9 mouse cellular contexts compared by ENCODE assay signal in genomic region chr16:4781524-4782196, GRCm38 (mm10). TPM values are rescaled to one million over a fixed set of nuclear protein-coding genes. Genes with fewer than 3 reads are reported as not detected.
DNase-seq lines count a peak whose midpoint lies in the region; ATAC-seq lines count a peak whose summit lies in the region.
"Had no signal": no experiment of that assay in that cellular context is flagged by ENCODE, and none has a peak within 500 bp of the region (broad histone marks: within the 10 kb centered on the region; RNA-seq: fewer than 3 reads in every experiment).

No protein-coding gene starts in this region.

- H3K4me2 ChIP-seq in forebrain, embryonic 13.5 days = no peak overlapping the region

- no peak overlapping the region for H3K4me3 ChIP-seq in forebrain, embryonic 13.5 days
- H3K4me3 ChIP-seq in forebrain, embryonic 10.5 days = no peak overlapping the region

- peaks cover 25% of the 10 kb centered on the region for H3K36me3 ChIP-seq in forebrain, embryonic 13.5 days (ENCODE audit: poor library complexity, severe bottlenecking)
- H3K36me3 ChIP-seq in forebrain, embryonic 10.5 days (replicated peaks) = peaks cover 63% of the 10 kb centered on the region

- H3K27ac ChIP-seq in forebrain, embryonic 13.5 days = peak overlapping the region; percentile 2; the same call in 1 of the 2 replicates
- no peak overlapping the region for H3K27ac ChIP-seq in forebrain, embryonic 10.5 days
- H3K27ac ChIP-seq: liver, embryonic 14.5 days had no signal

- no peak for DNase-seq in forebrain, embryonic 10.5 days (ENCODE audit: extremely low spot score, low spot score)
- DNase-seq in adrenal gland, postnatal 36 days = peak; percentile 70 to 71
- peak; percentile 84 to 87 for DNase-seq in frontal cortex, postnatal 36 days (ENCODE audit: low spot score in 2 of 2)
- peak; percentile 80 for DNase-seq in heart, postnatal 4 days
- DNase-seq in left cerebral cortex, postnatal 10 days (ENCODE audit: extremely low spot score in 1 of 2, low spot score in 2 of 2) = peak; percentile 62 to 63
- DNase-seq in right cerebral cortex, postnatal 14 days = peak; percentile 51

- no peak overlapping the region for H3K9ac ChIP-seq in forebrain, embryonic 13.5 days
- H3K9ac ChIP-seq: liver, embryonic 14.5 days had no signal

- H3K4me1 ChIP-seq in forebrain, embryonic 13.5 days = peaks cover 15% of the 10 kb centered on the region
- H3K4me1 ChIP-seq in forebrain, embryonic 10.5 days = peaks cover 11% of the 10 kb centered on the region; the same call in 1 of the 2 replicates

- intact Hi-C loops in left cerebral cortex, postnatal 10 days (cut with DNase I) = no loop called here

- no peak for ATAC-seq in forebrain, embryonic 13.5 days
- no peak for ATAC-seq in megakaryocyte progenitor cell, adult 5-6 weeks (replicated peaks; ENCODE audit: poor library complexity)

- WGBS in forebrain, embryonic 13.5 days = 90% methylated on average over 5 of the region's 5 CpGs
- WGBS in forebrain, embryonic 10.5 days = 95% methylated on average over 5 of the region's 5 CpGs

- H3K27me3 ChIP-seq in forebrain, embryonic 13.5 days = no peaks in the 10 kb centered on the region
- no peaks in the 10 kb centered on the region for H3K27me3 ChIP-seq in forebrain, embryonic 10.5 days (ENCODE audit: poor library complexity, severe bottlenecking)

- no peaks in the 10 kb centered on the region for H3K9me3 ChIP-seq in forebrain, embryonic 13.5 days (replicated peaks)
- no peaks in the 10 kb centered on the region for H3K9me3 ChIP-seq in forebrain, embryonic 10.5 days

RNA-seq across cellular contexts. Expression of gene Cdip1, which starts 8.4 kb away (rescaled TPM):
- polyA plus RNA-seq in forebrain, embryonic 13.5 days (2015; fragmentation: Nextera tagmentation; extraction: Ambion mirVana) = 92.2 and 103 TPM in 2 replicates
- polyA plus RNA-seq in forebrain, embryonic 10.5 days (2016; fragmentation: Nextera tagmentation; extraction: Ambion mirVana) = 110 and 112 TPM in 2 replicates
- total RNA-seq in adrenal gland, postnatal 36 days (2021) = 100 to 1,000 TPM in 1 of 2 experiments, 10 to 100 TPM in 1; 99.9 to 114 TPM
- total RNA-seq in heart, postnatal 4 days (2021) = 100 to 1,000 TPM in 1 of 2 experiments, 10 to 100 TPM in 1; 96.3 to 105 TPM
- total RNA-seq in left cerebral cortex, postnatal 10 days (2021) = 100 to 1,000 TPM; 128 to 130 TPM
- 10.3 and 12.2 TPM in 2 replicates for total RNA-seq in megakaryocyte progenitor cell, adult 5-6 weeks (2015)
- 10.7 and 11.5 TPM in 2 replicates for total RNA-seq in megakaryocyte progenitor cell, adult 5-6 weeks (2017)

RNA-seq across cellular contexts. Expression of gene 4930562C15Rik, which starts 53.6 kb away (rescaled TPM):
- polyA plus RNA-seq in forebrain, embryonic 13.5 days (2015; fragmentation: Nextera tagmentation; extraction: Ambion mirVana) = 0.37 and 0.39 TPM in 2 replicates
- 0.22 and 0.25 TPM in 2 replicates for polyA plus RNA-seq in forebrain, embryonic 10.5 days (2016; fragmentation: Nextera tagmentation; extraction: Ambion mirVana)
- total RNA-seq in adrenal gland, postnatal 36 days (2021) = not detected
- not detected for total RNA-seq in heart, postnatal 4 days (2021)
- total RNA-seq in left cerebral cortex, postnatal 10 days (2021) = not detected
- not detected in 2 replicates for total RNA-seq in megakaryocyte progenitor cell, adult 5-6 weeks (2015)
- not detected in 2 replicates for total RNA-seq in megakaryocyte progenitor cell, adult 5-6 weeks (2017)
- polyA plus RNA-seq: liver, embryonic 14.5 days had no signal

RNA-seq across cellular contexts. Expression of gene Hmox2, which starts 55.5 kb away (rescaled TPM):
- 77.0 and 85.1 TPM in 2 replicates for polyA plus RNA-seq in forebrain, embryonic 13.5 days (2015; fragmentation: Nextera tagmentation; extraction: Ambion mirVana)
- polyA plus RNA-seq in forebrain, embryonic 10.5 days (2016; fragmentation: Nextera tagmentation; extraction: Ambion mirVana) = 80.6 and 81.5 TPM in 2 replicates
- 100 to 1,000 TPM in 1 of 2 experiments, 10 to 100 TPM in 1; 57.3 to 106 TPM for total RNA-seq in adrenal gland, postnatal 36 days (2021)
- total RNA-seq in heart, postnatal 4 days (2021) = 10 to 100 TPM; 67.4 to 75.9 TPM
- 10 to 100 TPM; 75.4 to 83.2 TPM for total RNA-seq in left cerebral cortex, postnatal 10 days (2021)
- total RNA-seq in megakaryocyte progenitor cell, adult 5-6 weeks (2015) = 68.6 and 81.1 TPM in 2 replicates
- total RNA-seq in megakaryocyte progenitor cell, adult 5-6 weeks (2017) = 74.7 and 78.8 TPM in 2 replicates

Comparison
In these comparisons a context has a peak if more than half of its experiments do, and no peak if none do; other contexts are left out.
1. RNA of gene Cdip1, which starts 8.4 kb away (total RNA-seq): 128 to 130 TPM in left cerebral cortex, postnatal 10 days, 99.9 to 114 TPM in adrenal gland, postnatal 36 days and 96.3 to 105 TPM in heart, postnatal 4 days; 10.3 to 12.2 TPM in megakaryocyte progenitor cell, adult 5-6 weeks; every median in the first group is over 4 times any median in the second.